Mouse (Mus musculus) liver, adult 2 months (tissue): Measurements from ENCODE around the gene Trpm1.

ENCODE experiments used
- CTCF ChIP-seq: fragments of 200-500 bp; IDR thresholded peaks from 2 replicates; pipeline ENCODE4 v1.5.1; 2011; ENCODE audit warnings: low read depth, low read length, control low read depth
- POLR2A ChIP-seq: fragments of 200-500 bp; IDR thresholded peaks from 2 replicates; pipeline ENCODE4 v1.6.1; 2011; ENCODE audit warnings: low read length, control low read depth; ENCODE audit not compliant: insufficient read depth; ENCODE audit errors: extremely low read depth

GRCm38 (mm10) chr7:64248352-64248751 lies 94.7 kb downstream of the Trpm1 start:
- TF ChIP-seq POLR2A, result no peak
- TF ChIP-seq CTCF, result no peak
